Mouse (Mus musculus) MN1 (cell line): ENCODE data around the gene Atp5h.

Experiments used
- DNase-seq: peaks from one replicate; pipeline ENCODE4 v3.0.0-alpha.2; 2016; ENCODE audit warnings: low spot score

Gene Atp5h

DNA sequence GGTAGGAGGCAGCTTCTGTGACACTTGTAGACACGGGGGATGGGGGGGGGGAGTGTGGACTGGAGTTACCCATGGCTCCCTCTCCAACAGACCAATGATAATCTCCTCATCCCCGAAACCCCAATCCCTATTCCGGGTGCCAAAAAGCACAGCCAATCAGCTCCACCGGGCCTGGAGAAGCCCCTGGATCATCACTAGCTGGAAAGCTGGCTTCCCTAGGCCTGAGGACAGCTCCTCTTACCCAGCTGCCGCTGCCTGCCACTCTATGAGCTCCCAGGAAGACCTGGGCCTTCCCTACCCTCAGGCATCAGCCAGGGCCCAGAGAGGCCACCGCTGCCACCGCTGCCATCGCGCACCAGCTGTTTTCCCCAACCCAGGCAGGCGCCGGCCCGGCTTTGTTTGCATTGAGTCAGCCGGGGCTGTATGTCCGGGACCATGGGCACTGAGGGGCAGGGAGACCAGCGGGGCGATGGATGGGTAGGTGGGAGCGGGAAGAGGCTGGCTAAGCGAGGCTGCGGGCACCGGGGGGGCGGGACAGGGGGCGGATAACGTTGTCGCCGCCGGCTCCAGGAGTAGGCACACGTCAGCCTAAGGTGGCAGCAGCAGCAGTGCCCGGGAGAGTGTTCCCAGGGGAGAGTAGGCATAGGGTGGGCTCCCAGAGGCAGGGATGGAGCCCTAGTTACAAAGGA lies 52.9 kb downstream of the Atp5h start:
- DNase-seq, result peak; percentile 61

DNA sequence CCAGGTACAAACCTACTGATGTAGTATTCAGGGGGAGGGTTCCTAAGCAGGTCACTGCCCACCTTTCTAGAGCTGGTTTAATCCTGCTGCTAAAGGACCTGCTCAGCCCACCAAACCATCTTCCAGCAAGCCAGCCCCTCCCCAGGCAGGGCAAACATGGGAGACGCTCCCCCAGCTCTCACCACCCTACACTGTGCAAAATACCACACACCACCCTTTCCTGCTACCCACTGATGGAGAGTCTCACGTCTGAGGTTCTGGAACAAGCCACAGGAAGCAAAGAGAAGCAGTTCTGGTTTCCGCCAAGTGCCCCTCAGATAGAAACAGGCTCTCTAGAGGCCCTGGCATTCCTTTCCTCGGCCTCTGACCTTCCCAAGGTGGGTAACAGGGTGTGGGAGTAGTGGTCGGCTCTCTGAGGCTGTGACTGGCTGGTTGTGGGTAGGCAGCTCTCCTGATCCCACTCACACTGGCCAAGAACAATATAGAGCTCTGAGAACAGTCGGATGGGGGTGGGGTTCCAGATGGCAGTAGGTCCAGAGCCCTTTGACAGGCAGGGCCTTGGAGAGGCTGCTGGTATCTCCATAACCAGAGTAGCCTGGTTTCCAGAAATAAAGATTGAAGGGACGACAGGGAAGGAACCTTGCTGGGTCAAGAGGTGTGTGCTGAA lies 53.6 kb downstream of the Atp5h start:
- DNase-seq, result peak; percentile 72
